ENCODE assay signal across 10 mouse cellular contexts in genomic region chr9:119510902-119511301, GRCm38 (mm10).
DNase-seq lines count a peak whose midpoint lies in the region; ATAC-seq lines count a peak whose summit lies in the region.
"Had no signal": no experiment of that assay in that cellular context is flagged by ENCODE, and none has a peak within 500 bp of the region (broad histone marks: within the 10 kb centered on the region; RNA-seq: fewer than 3 reads in every experiment).

No protein-coding gene starts in this region.

- H3K4me3 ChIP-seq in forebrain, embryonic 15.5 days, result no peak overlapping the region
- H3K4me3 ChIP-seq in forebrain, embryonic 11.5 days (ENCODE audit: low read depth, low read length), result no peak overlapping the region
- H3K4me3 ChIP-seq: embryonic facial prominence, embryonic 13.5 days had no signal

- ATAC-seq in forebrain, embryonic 15.5 days (replicated peaks), result peak; percentile 92
- no peak for ATAC-seq in forebrain, embryonic 11.5 days (replicated peaks; ENCODE audit: low FRiP score)
- ATAC-seq: lung, postnatal 0 days had no signal

- no peak overlapping the region for H3K27ac ChIP-seq in forebrain, embryonic 15.5 days (replicated peaks)
- no peak overlapping the region for H3K27ac ChIP-seq in forebrain, embryonic 11.5 days (ENCODE audit: low read depth, low read length)
- H3K27ac ChIP-seq: embryonic facial prominence, embryonic 13.5 days had no signal

- no peak overlapping the region for H3K4me2 ChIP-seq in forebrain, embryonic 15.5 days (replicated peaks)
- no peak overlapping the region for H3K4me2 ChIP-seq in forebrain, embryonic 11.5 days (ENCODE audit: low read depth, low read length, severe bottlenecking)
- H3K4me2 ChIP-seq: embryonic facial prominence, embryonic 13.5 days had no signal

- no peaks in the 10 kb centered on the region for H3K27me3 ChIP-seq in forebrain, embryonic 15.5 days
- H3K27me3 ChIP-seq in forebrain, embryonic 11.5 days (ENCODE audit: control insufficient read depth, insufficient read depth, low read length), result no peaks in the 10 kb centered on the region
- H3K27me3 ChIP-seq: embryonic facial prominence, embryonic 13.5 days had no signal

- no peak overlapping the region for H3K9ac ChIP-seq in forebrain, embryonic 15.5 days (replicated peaks)
- no peak overlapping the region for H3K9ac ChIP-seq in forebrain, embryonic 11.5 days (ENCODE audit: low read length)
- H3K9ac ChIP-seq: embryonic facial prominence, embryonic 13.5 days had no signal

- H3K36me3 ChIP-seq in forebrain, embryonic 15.5 days, result no peaks in the 10 kb centered on the region
- H3K36me3 ChIP-seq in forebrain, embryonic 11.5 days (ENCODE audit: control insufficient read depth, insufficient read depth, low read length), result no peaks in the 10 kb centered on the region; the same call in 1 of the 2 replicates
- H3K36me3 ChIP-seq: embryonic facial prominence, embryonic 13.5 days had no signal

- H3K9me3 ChIP-seq in forebrain, embryonic 15.5 days, result peaks cover 5% of the 10 kb centered on the region; the same call in 1 of the 2 replicates
- H3K9me3 ChIP-seq in forebrain, embryonic 11.5 days (ENCODE audit: control insufficient read depth, low read length), result no peaks in the 10 kb centered on the region; the same call in 1 of the 2 replicates

- DNase-seq in forebrain, embryonic 11.5 days (ENCODE audit: low spot score), result no peak
- DNase-seq in lung, postnatal 10 days, result peak; percentile 16
- DNase-seq in lung, postnatal 25 days (ENCODE audit: low spot score), result no peak
- DNase-seq in layer of hippocampus, adult 11-12 months (ENCODE audit: low spot score), result peak; percentile 54
- DNase-seq in right cerebral cortex, postnatal 14 days, result peak; percentile 25
- DNase-seq in yolk sac, embryonic 10.5 days (ENCODE audit: low spot score), result no peak
- no peak for DNase-seq in heart, postnatal 36 days

- intact Hi-C loops in heart, postnatal 36 days (cut with DNase I), result no loop called here

- 34% methylated on average over 6 of the region's 6 CpGs for WGBS in forebrain, embryonic 15.5 days
- 85% methylated on average over 6 of the region's 6 CpGs for WGBS in forebrain, embryonic 11.5 days

- H3K4me1 ChIP-seq in forebrain, embryonic 15.5 days, result peaks cover 6% of the 10 kb centered on the region; the same call in 1 of the 2 replicates
- no peaks in the 10 kb centered on the region for H3K4me1 ChIP-seq in forebrain, embryonic 11.5 days (replicated peaks; ENCODE audit: control insufficient read depth, insufficient read depth, low read length)
- H3K4me1 ChIP-seq: embryonic facial prominence, embryonic 13.5 days had no signal

Comparison
In these comparisons a context has a peak if more than half of its experiments do, and no peak if none do; other contexts are left out.
1. DNase-seq: peak in lung, postnatal 10 days (single experiment), layer of hippocampus, adult 11-12 months (single experiment) and right cerebral cortex, postnatal 14 days (single experiment); none in forebrain, embryonic 11.5 days (single experiment), lung, postnatal 25 days (single experiment), yolk sac, embryonic 10.5 days (single experiment) and heart, postnatal 36 days (0 of 2).